Mouse (Mus musculus) intestine, embryonic 14.5 days (tissue): ENCODE results near the gene Sh3tc1. TPM values are rescaled to one million over a fixed set of nuclear protein-coding genes. Genes with fewer than 3 reads are reported as not detected.

Source experiments
- ATAC-seq: fragments of 200-750 bp; cut with Nextera tagmentation; replicated peaks from 2 replicates; pipeline ENCODE4 v1.8.0; 2017; ENCODE audit warnings: low read depth, moderate number of reproducible peaks, moderate TSS enrichment, moderate library complexity; ENCODE audit not compliant: low FRiP score, low TSS enrichment
- DNase-seq: peaks from one replicate; pipeline ENCODE4 v3.0.0-alpha.2; 2018; ENCODE audit warnings: low spot score
- H3K27ac ChIP-seq: fragments of 300-500 bp; sonication (generic); 2 replicates; pipeline ENCODE4 v1.5.1; 2014; ENCODE audit warnings: low read depth, mild to moderate bottlenecking, control low read depth
- H3K27me3 ChIP-seq: fragments of 300-500 bp; sonication (generic); replicated peaks from 2 replicates; pipeline ENCODE4 v1.6.1; 2014; ENCODE audit warnings: low read length, control low read depth; ENCODE audit not compliant: control insufficient read depth, insufficient read depth
- H3K36me3 ChIP-seq: fragments of 300-500 bp; sonication (generic); 2 replicates; pipeline ENCODE4 v1.6.1; 2014; ENCODE audit warnings: low read length, control low read depth; ENCODE audit not compliant: control insufficient read depth, insufficient read depth
- H3K4me1 ChIP-seq: fragments of 300-500 bp; sonication (generic); replicated peaks from 2 replicates; pipeline ENCODE4 v1.6.1; 2014; ENCODE audit warnings: low read length, control low read depth, mixed read lengths; ENCODE audit not compliant: control insufficient read depth, insufficient read depth
- H3K4me2 ChIP-seq: fragments of 300-500 bp; sonication (generic); 2 replicates; pipeline ENCODE4 v1.6.1; 2014; ENCODE audit warnings: low read length
- H3K4me3 ChIP-seq: fragments of 300-500 bp; sonication (generic); 2 replicates; pipeline ENCODE4 v1.5.1; 2014; ENCODE audit warnings: low read depth, low read length, control low read depth, mixed read lengths
- H3K9ac ChIP-seq: fragments of 300-500 bp; sonication (generic); 2 replicates; pipeline ENCODE4 v1.6.1; 2014; ENCODE audit warnings: mild to moderate bottlenecking, low read length
- H3K9me3 ChIP-seq: fragments of 300-500 bp; sonication (generic); 2 replicates; pipeline ENCODE4 v1.6.1; 2016; ENCODE audit warnings: low read length, control low read depth; ENCODE audit not compliant: control insufficient read depth
- WGBS: fragments of 180-500 bp; shearing (Covaris S2); extraction: QIAGEN DNeasy Blood & Tissue Kit; methylation state at CpG from one replicate; pipeline ENCODE4 v1.1.7; 2014; 5-methylcytosine and 5-hydroxymethylcytosine counted together
- polyA plus RNA-seq: library from polyadenylated mRNA; unstranded; fragments of >200 nt; fragmentation: Nextera tagmentation; extraction: Ambion mirVana; gene quantifications from 2 replicates; pipeline ENCODE4 v1.2.1, GENCODE M21; 2014

Sh3tc1 gene
- polyA plus RNA-seq, 1 experiment from 2014 or later: 10.1 TPM

GRCm38 (mm10) chr5:35770891-35771663, 31.3 kb upstream of the Sh3tc1 start:
- ATAC-seq: peak; percentile 78; the same call in 1 of the 2 replicates
- H3K4me1 ChIP-seq: no peaks in the 10 kb centered on the region; the same call in 1 of the 2 replicates
- H3K36me3 ChIP-seq: no peaks in the 10 kb centered on the region
- H3K9ac ChIP-seq: no peak overlapping the region
- H3K4me2 ChIP-seq: no peak overlapping the region
- no peak overlapping the region for H3K27ac ChIP-seq
- DNase-seq: no peak
- no peak overlapping the region for H3K4me3 ChIP-seq
- WGBS: 49% methylated on average over 14 of the region's 14 CpGs
- H3K9me3 ChIP-seq: no peaks in the 10 kb centered on the region
- no peaks in the 10 kb centered on the region for H3K27me3 ChIP-seq

DNA sequence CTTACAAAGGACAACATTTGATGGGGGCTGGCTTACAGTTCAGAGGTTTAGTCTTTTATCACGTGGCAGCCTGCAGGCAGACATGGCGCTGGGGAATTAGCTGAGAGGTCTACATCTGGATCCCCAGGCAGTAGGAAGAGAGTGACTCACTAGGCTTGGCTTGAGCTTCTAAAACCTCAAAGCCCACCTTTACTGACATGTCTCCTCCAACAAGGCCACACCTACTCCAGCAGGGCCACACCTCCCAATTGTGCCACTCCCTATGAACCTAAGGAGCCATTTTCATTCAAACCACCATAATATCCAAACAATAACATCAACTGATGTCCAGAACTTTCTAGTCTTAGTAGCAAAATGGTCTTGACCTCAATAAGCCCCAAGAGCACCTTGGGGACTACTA, 30.5 kb upstream of the Sh3tc1 start:
- Histone ChIP-seq H3K4me1 (no peaks in the 10 kb centered on the region; the same call in 1 of the 2 replicates), H3K36me3 (no peaks in the 10 kb centered on the region), H3K9ac (no peak overlapping the region), H3K4me2 (no peak overlapping the region), H3K27ac (no peak overlapping the region), H3K4me3 (no peak overlapping the region), H3K9me3 (no peaks in the 10 kb centered on the region), H3K27me3 (no peaks in the 10 kb centered on the region)
- no peak for ATAC-seq
- WGBS: 83% methylated on average over 2 of the region's 2 CpGs
- DNase-seq: no peak

DNA sequence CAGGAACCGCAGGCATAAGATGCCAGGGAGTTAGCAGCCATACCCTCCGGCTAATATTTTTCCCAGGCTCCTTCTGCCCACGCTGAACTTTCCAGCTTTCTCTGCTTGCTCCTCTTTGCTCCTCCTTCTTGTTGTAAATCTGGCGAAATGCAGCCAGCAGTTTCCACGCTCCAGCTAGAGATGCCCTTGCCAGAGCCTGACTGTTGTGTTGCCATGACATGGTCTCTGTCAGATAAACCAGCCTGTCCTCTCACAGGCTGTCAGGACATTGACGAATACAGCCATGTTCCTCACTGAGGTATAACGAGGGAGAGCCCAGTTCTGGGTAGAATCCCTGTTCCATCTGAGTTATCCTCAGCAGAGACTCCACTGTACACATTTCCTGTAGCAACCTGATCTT, 29.2 kb upstream of the Sh3tc1 start:
- DNase-seq: no peak
- ATAC-seq: no peak
- no peak overlapping the region for H3K9ac ChIP-seq
- no peaks in the 10 kb centered on the region for H3K27me3 ChIP-seq
- no peaks in the 10 kb centered on the region for H3K4me1 ChIP-seq
- H3K9me3 ChIP-seq: no peaks in the 10 kb centered on the region
- no peaks in the 10 kb centered on the region for H3K36me3 ChIP-seq
- H3K4me3 ChIP-seq: no peak overlapping the region
- 80% methylated on average over 7 of the region's 7 CpGs for WGBS
- no peak overlapping the region for H3K27ac ChIP-seq
- H3K4me2 ChIP-seq: no peak overlapping the region

DNA sequence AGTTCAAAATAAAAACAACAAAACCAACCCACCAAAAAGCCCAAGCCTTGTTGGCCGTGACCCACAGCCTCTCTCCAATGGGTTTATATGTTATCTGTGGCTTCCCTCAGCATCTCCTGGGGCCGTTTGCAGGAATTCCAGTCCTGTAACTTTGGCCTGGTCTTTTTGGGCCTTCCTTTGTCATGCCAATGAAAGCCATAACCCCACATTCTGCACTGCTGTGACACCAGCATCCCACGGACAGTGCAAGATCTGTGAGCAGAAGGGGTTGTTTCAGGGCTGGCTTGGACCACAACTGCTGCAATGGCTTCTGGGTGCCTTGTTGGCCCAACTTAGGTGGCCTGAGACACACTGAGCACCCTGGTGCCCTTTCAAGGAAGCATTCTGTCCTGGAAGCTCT, 28.7 kb upstream of the Sh3tc1 start:
- H3K4me2 ChIP-seq: no peak overlapping the region
- WGBS: 81% methylated on average over 3 of the region's 3 CpGs
- H3K27me3 ChIP-seq: no peaks in the 10 kb centered on the region
- ATAC-seq: no peak
- no peaks in the 10 kb centered on the region for H3K9me3 ChIP-seq
- no peak overlapping the region for H3K27ac ChIP-seq
- DNase-seq: no peak
- no peak overlapping the region for H3K9ac ChIP-seq
- H3K36me3 ChIP-seq: no peaks in the 10 kb centered on the region
- no peak overlapping the region for H3K4me3 ChIP-seq
- H3K4me1 ChIP-seq: no peaks in the 10 kb centered on the region

GRCm38 (mm10) chr5:35765909-35766308, 26.1 kb upstream of the Sh3tc1 start:
- Histone ChIP-seq H3K27ac (no peak overlapping the region), H3K9me3 (no peaks in the 10 kb centered on the region), H3K36me3 (no peaks in the 10 kb centered on the region), H3K9ac (no peak overlapping the region), H3K4me3 (no peak overlapping the region), H3K4me2 (no peak overlapping the region), H3K27me3 (peaks cover 1% of the 10 kb centered on the region; the same call in 1 of the 2 replicates), H3K4me1 (peaks cover 4% of the 10 kb centered on the region; the same call in 1 of the 2 replicates)
- 67% methylated on average over 6 of the region's 6 CpGs for WGBS
- no peak for ATAC-seq
- DNase-seq: no peak

DNA sequence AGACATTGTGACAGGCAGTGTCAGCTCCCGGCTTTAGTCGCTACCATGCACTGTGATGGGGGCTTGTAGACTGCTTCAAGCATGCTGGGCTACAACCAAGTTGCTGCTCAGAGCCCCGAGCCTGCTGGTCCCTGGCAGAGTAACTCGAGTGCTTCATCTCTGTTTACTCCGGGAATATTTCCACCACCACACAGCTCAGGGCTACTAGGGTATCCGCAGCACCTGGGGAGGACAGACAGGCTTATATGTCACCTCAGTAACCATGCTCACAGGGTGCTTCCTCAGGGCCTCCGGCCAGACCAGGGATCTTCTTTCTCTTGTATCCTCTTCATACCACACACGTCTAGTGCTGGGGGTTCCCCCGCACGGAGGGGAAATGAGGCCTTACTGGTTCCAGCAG, 23.1 kb upstream of the Sh3tc1 start:
- no peaks in the 10 kb centered on the region for H3K36me3 ChIP-seq
- peaks cover 12% of the 10 kb centered on the region; the same call in 1 of the 2 replicates for H3K4me1 ChIP-seq
- 74% methylated on average over 10 of the region's 10 CpGs for WGBS
- ATAC-seq (no peak), DNase-seq (no peak)
- H3K4me3 ChIP-seq: no peak overlapping the region
- peaks cover 29% of the 10 kb centered on the region for H3K27me3 ChIP-seq
- H3K9ac ChIP-seq: no peak overlapping the region
- no peaks in the 10 kb centered on the region for H3K9me3 ChIP-seq
- no peak overlapping the region for H3K27ac ChIP-seq
- no peak overlapping the region for H3K4me2 ChIP-seq

DNA sequence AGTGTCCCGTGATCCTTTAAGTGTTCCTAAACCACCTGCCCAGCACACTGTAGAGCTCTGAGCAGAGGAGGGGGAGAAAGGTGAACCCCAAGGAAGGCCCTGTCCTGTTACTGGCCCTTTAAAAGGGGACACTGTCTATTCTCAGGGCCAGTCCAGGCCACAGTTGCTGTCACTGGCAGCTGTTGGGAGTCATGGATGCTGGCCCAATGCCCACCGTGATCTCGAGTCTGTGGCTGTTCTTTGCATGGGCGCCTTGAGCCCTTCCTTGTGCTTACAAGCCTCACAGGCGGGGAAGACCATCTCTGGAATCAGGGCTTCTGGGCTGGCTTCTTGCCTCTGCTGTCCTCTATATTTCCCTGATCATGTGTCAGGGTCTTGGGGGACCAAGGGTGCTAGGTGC, 22.6 kb upstream of the Sh3tc1 start:
- H3K4me3 ChIP-seq: no peak overlapping the region
- peaks cover 31% of the 10 kb centered on the region for H3K27me3 ChIP-seq
- DNase-seq (no peak), ATAC-seq (no peak)
- no peak overlapping the region for H3K4me2 ChIP-seq
- H3K27ac ChIP-seq: no peak overlapping the region
- no peaks in the 10 kb centered on the region for H3K9me3 ChIP-seq
- H3K9ac ChIP-seq: no peak overlapping the region
- peaks cover 12% of the 10 kb centered on the region; the same call in 1 of the 2 replicates for H3K4me1 ChIP-seq
- H3K36me3 ChIP-seq: no peaks in the 10 kb centered on the region
- WGBS: 47% methylated on average over 5 of the region's 5 CpGs

- DNase-seq (no peak), ATAC-seq (no peak)
- H3K36me3 ChIP-seq: no peaks in the 10 kb centered on the region
- H3K9me3 ChIP-seq: no peaks in the 10 kb centered on the region
- no peak overlapping the region for H3K9ac ChIP-seq
- peaks cover 12% of the 10 kb centered on the region; the same call in 1 of the 2 replicates for H3K4me1 ChIP-seq
- 71% methylated on average over 5 of the region's 5 CpGs for WGBS
- H3K27me3 ChIP-seq: peaks cover 40% of the 10 kb centered on the region
- H3K27ac ChIP-seq: no peak overlapping the region
- H3K4me3 ChIP-seq: no peak overlapping the region
- no peak overlapping the region for H3K4me2 ChIP-seq
Measured at GRCm38 (mm10) chr5:35761323-35761722, 21.5 kb upstream of the Sh3tc1 start.
